Mouse (Mus musculus) neutrophil, adult 5-6 weeks (primary cell): ENCODE measurements around the gene Abt1. TPM values are rescaled to one million over a fixed set of nuclear protein-coding genes. Genes with fewer than 3 reads are reported as not detected.
A peak's percentile ranks its signal among the peaks of the same experiment; 100 is the strongest.
"Not testable (repeated sequence)": the region's sequence is repeated elsewhere in the genome, so short reads cannot be mapped to it uniquely, and the experiment has no call there.

Experiments
- ATAC-seq: fragments of 151-379, 151-347 bp; 2 replicates; pipeline ENCODE4 v1.8.0; 2017; ENCODE audit warnings: mild to moderate bottlenecking, moderate TSS enrichment; ENCODE audit not compliant: insufficient number of reproducible peaks, poor library complexity, low FRiP score, severe bottlenecking; ENCODE audit errors: extremely low read depth
- total RNA-seq: library from RNA; stranded (forward); fragments of 200-1000 nt; gene quantifications from 2 replicates; pipeline ENCODE4 v1.2.3, GENCODE M21; 2017

Abt1 gene
- total RNA-seq, 1 experiment from 2014 or later: 10.2 TPM

- no peak for ATAC-seq
Observed at GRCm38 (mm10) chr13:23425505-23425904, 1.8 kb upstream of the Abt1 start.

GRCm38 (mm10) chr13:23424494-23425325 is 1.0 kb upstream of the Abt1 start:
- ATAC-seq: peak; percentile 86

DNA sequence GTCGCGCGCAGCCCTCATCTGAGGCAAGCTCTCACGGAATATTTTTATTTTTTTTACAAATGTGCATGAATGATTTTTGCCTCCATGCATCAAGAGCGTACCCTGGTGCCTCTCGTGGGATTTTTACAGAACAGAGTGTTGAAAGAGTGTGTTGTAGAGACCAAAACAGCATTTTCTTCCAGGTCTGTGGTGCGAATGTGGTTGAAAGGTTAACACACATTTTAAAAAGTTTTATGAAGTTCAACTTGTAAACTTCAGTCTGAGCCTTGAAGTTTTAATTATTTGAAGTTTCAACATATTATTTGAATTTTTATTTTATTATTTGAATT is 350 bp upstream of the Abt1 start:
- ATAC-seq: 0 out of 2 replicates have a peak, but pooled peaks have one; percentile 5

- ATAC-seq: no peak
Observed at GRCm38 (mm10) chr13:23422351-23422750, 1.3 kb downstream of the Abt1 start.

- no peak for ATAC-seq
Observed at GRCm38 (mm10) chr13:23412630-23413521, 10.8 kb downstream of the Abt1 start.

GRCm38 (mm10) chr13:23412211-23412629 is 11.4 kb downstream of the Abt1 start:
- ATAC-seq: no peak

GRCm38 (mm10) chr13:23411311-23412210 is 12.1 kb downstream of the Abt1 start:
- no peak for ATAC-seq

GRCm38 (mm10) chr13:23410632-23411031 is 13.0 kb downstream of the Abt1 start:
- ATAC-seq: no peak

DNA sequence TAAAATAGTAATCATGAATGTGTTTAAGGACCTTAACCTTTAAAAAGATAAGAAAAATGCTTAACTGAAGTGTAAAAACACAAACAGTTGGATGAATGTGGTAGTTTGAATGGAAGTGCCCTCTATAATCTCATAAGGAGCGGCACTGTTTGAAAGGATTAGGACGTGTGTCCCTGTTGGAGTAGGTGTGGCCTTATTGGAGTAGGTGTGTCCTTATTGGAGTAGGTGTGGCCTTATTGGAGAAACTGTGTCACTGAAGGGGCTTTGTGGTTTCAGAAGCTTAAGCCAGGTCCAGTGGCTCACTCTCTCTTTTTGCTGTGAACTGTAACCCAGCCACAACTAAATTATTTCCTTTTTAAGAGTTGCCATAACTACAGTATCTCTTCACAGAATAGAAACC is 21.0 kb downstream of the Abt1 start:
- no peak for ATAC-seq

DNA sequence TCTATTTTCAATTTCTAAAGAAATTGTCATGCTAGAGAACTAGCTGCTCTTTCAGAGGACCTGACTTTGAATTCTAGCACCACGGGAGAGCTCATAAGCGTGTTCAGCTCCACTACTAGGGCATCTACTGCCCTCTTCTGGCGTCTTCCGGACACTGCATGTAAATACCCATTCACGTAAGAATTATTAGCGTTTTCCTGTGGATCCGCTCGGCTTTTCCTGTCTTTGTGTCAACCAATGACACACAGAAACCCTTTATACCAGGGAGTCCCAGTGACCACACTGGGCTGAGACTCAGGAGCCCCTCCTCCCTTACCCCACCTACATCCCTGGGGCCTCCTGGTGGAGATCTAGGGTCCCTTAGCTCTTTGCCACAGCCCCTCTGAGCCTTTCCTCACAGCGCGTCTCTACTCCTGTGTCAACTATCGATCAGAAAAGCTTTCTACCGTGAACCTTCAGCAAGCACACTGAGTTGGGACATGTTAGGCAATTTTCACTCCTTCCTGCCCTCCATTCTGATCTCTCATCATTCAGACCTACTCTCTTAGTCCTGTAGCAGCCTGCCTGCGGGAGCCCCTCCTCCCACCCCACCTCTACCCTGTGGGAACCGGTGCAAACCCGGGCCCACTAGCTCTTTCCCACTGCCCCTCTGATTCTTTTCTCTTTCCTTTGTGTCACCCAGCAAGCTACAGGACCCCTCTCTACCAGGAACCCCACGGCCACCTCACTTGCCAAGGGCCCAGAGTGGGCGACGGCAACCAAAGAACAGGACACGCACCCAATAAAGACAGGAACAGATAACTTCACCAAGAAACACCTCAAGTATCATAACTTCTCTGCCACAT is 21.8 kb downstream of the Abt1 start:
- ATAC-seq: peak; percentile 73; the same call in 1 of the 2 replicates

- ATAC-seq: no peak
Observed at GRCm38 (mm10) chr13:23400771-23401682, 22.6 kb downstream of the Abt1 start.

DNA sequence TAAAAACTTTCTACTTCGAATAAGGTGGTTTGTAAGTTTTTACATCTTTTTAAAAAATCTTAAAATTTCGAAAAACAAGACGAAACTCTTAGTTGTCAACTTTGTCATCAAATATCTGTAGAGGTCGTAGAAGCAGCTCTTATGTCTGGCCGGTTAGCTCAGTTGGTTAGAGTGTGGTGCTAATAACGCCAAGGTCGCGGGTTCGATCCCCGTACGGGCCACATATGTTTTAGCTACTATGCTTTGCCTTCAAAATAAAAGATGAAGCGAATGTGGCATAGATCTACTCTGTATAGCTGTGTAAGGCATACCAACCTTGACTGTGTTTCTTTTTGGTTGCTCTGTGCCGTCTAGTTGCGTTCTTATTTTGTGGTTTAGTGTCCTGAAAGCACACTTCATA is 26.8 kb downstream of the Abt1 start:
- ATAC-seq: not testable (repeated sequence)

DNA sequence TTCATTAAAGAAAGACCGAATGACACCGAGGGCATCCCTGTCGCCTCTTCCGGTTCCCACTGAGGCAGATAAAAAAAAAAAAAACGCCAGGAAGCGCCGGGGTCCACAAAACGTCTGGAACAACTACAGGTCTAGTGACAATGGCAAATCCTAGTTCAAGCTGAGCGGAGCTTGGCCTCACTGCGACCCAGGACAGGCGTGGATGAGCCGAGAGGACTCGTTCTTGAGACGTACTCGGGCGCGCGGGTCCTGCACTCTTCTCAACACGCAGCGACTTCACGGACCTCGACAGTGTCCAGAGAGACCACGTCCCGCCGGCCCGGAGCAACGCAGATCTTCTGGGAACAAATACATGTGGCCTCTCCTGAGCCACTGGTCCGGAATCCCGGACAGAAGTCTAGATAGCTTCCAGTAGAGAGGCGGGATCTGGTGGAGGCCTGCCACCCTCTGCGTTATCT is 27.4 kb downstream of the Abt1 start:
- ATAC-seq: no peak

GRCm38 (mm10) chr13:23395301-23396245 is 28.1 kb downstream of the Abt1 start:
- no peak for ATAC-seq

- no peak for ATAC-seq
Observed at GRCm38 (mm10) chr13:23387548-23387947, 36.1 kb downstream of the Abt1 start.

DNA sequence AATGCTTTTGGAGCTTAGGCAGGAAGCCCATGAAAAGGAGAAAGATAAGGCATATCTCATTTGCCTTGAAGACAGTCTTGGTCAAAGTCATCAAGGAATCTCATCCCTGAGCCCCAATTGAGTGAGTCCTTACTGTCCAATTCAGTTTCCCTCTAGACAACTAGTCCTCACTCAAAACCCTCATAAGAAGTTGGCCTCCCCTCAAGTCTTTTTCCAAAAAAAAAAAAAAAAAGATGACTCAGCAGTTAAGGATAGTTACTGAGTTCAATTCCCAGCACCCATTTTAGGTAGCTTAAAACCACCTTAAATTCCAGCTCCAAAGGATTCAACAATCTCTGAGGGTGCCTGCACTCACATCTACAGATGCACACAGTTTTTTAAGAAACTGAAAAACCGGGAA is 40.5 kb downstream of the Abt1 start:
- no peak for ATAC-seq
